In genomic region chr1:188363548-188363947, GRCm38 (mm10) we compare ENCODE assay signal across 10 mouse cellular contexts.
DNase-seq lines count a peak whose midpoint lies in the region; ATAC-seq and TF ChIP-seq lines count a peak whose summit lies in the region.
"Had no signal": no experiment of that assay in that cellular context is flagged by ENCODE, and none has a peak within 500 bp of the region (broad histone marks: within the 10 kb centered on the region; RNA-seq: fewer than 3 reads in every experiment).

No protein-coding gene starts in this region.

- no peaks in the 10 kb centered on the region for H3K4me1 ChIP-seq in liver, adult 2 months (ENCODE audit: control insufficient read depth, insufficient read depth, low read length)
- H3K4me1 ChIP-seq in liver, embryonic 12.5 days, result no peaks in the 10 kb centered on the region
- H3K4me1 ChIP-seq: lung, embryonic 15.5 days had no signal

- 43% methylated on average over 3 of the region's 3 CpGs for WGBS in liver, adult 2 months
- WGBS in liver, embryonic 12.5 days (ENCODE audit: insufficient replicate concordance), result 74% methylated on average over 3 of the region's 3 CpGs

- H3K9ac ChIP-seq in liver, adult 2 months (ENCODE audit: low read depth, low read length), result no peak overlapping the region
- no peak overlapping the region for H3K9ac ChIP-seq in liver, embryonic 12.5 days
- H3K9ac ChIP-seq: lung, embryonic 15.5 days had no signal

- no peak for TF ChIP-seq CTCF in liver, adult 2 months (IDR thresholded peaks at IDR 0.05; ENCODE audit: low read depth, low read length)

- no peaks in the 10 kb centered on the region; the same call in 1 of the 2 replicates for H3K27me3 ChIP-seq in liver, adult 2 months (ENCODE audit: control insufficient read depth, insufficient read depth, low read length)
- H3K27me3 ChIP-seq in liver, embryonic 12.5 days (replicated peaks), result no peaks in the 10 kb centered on the region
- H3K27me3 ChIP-seq: lung, embryonic 15.5 days had no signal

- no peaks in the 10 kb centered on the region for H3K36me3 ChIP-seq in liver, adult 2 months (ENCODE audit: control insufficient read depth, insufficient read depth, low read length)
- no peaks in the 10 kb centered on the region for H3K36me3 ChIP-seq in liver, embryonic 12.5 days
- H3K36me3 ChIP-seq: lung, embryonic 15.5 days had no signal

- no peaks in the 10 kb centered on the region for H3K79me2 ChIP-seq in liver, adult 2 months (ENCODE audit: control insufficient read depth, insufficient read depth, low read length)

- intact Hi-C loops in left cerebral cortex, postnatal 4 days (cut with DNase I), result no loop called here

- H3K27ac ChIP-seq in liver, adult 2 months (replicated peaks; ENCODE audit: insufficient read depth, low read depth, low read length), result no peak overlapping the region
- H3K27ac ChIP-seq in liver, embryonic 12.5 days, result no peak overlapping the region
- H3K27ac ChIP-seq: kidney, postnatal 0 days; lung, embryonic 15.5 days had no signal

- TF ChIP-seq POLR2A in liver, adult 2 months (IDR thresholded peaks at IDR 0.05; ENCODE audit: extremely low read depth, insufficient read depth, low read length), result no peak

- DNase-seq in frontal cortex, postnatal 36 days (ENCODE audit: low spot score in 2 of 2), result peak; percentile 11 to 40
- peak; percentile 74 for DNase-seq in liver, adult 2 months (ENCODE audit: extremely low read depth, low read depth, low spot score)
- peak; percentile 84 to 87 for DNase-seq in cerebellum, postnatal 14 days
- peak; percentile 18 for DNase-seq in left cerebral cortex, postnatal 4 days
- no peak for DNase-seq in spleen, postnatal 4 days (ENCODE audit: low spot score in 2 of 2)
- no peak for DNase-seq in testis, postnatal 14 days (ENCODE audit: low spot score)

- no peaks in the 10 kb centered on the region for H3K9me3 ChIP-seq in liver, embryonic 12.5 days (replicated peaks)
- H3K9me3 ChIP-seq: lung, embryonic 15.5 days had no signal

- no peak overlapping the region for H3K4me3 ChIP-seq in liver, adult 2 months (ENCODE audit: insufficient read depth, low read depth, low read length)
- no peak overlapping the region for H3K4me3 ChIP-seq in liver, embryonic 12.5 days
- H3K4me3 ChIP-seq: lung, embryonic 15.5 days had no signal

- no peak for ATAC-seq in frontal cortex, adult (ENCODE audit: low TSS enrichment)
- ATAC-seq in liver, embryonic 12.5 days, result no peak

- no peak overlapping the region for H3K4me2 ChIP-seq in liver, embryonic 12.5 days
- H3K4me2 ChIP-seq: lung, embryonic 15.5 days had no signal

Comparison
In these comparisons a context has a peak if more than half of its experiments do, and no peak if none do; other contexts are left out.
1. DNase-seq: peak in frontal cortex, postnatal 36 days (2 of 2), liver, adult 2 months (single experiment), cerebellum, postnatal 14 days (2 of 2) and left cerebral cortex, postnatal 4 days (single experiment); none in spleen, postnatal 4 days (0 of 2) and testis, postnatal 14 days (single experiment).